Mouse (Mus musculus) embryonic facial prominence, embryonic 11.5 days (tissue): ENCODE data around the gene Ap4b1. TPM values are rescaled to one million over a fixed set of nuclear protein-coding genes. Genes with fewer than 3 reads are reported as not detected.
A peak's percentile ranks its signal among the peaks of the same experiment; 100 is the strongest.

Experiments used
- ATAC-seq: fragments of 200-750 bp; cut with Nextera tagmentation; replicated peaks from 2 replicates; pipeline ENCODE4 v1.8.0; 2017; ENCODE audit warnings: low read depth; ENCODE audit not compliant: insufficient number of reproducible peaks, low FRiP score, low TSS enrichment
- DNase-seq: peaks from one replicate; pipeline ENCODE4 v3.0.0-alpha.2; 2015; ENCODE audit warnings: low spot score
- H3K27ac ChIP-seq: fragments of 300-500 bp; sonication (generic); replicated peaks from 2 replicates; pipeline ENCODE4 v1.5.1; 2014; ENCODE audit warnings: mild to moderate bottlenecking, low read depth, low read length, control low read depth
- H3K27me3 ChIP-seq: fragments of 300-500 bp; sonication (generic); 2 replicates; pipeline ENCODE4 v1.6.1; 2014; ENCODE audit warnings: mild to moderate bottlenecking, low read length, moderate library complexity, mixed read lengths; ENCODE audit not compliant: control insufficient read depth, insufficient read depth
- H3K36me3 ChIP-seq: fragments of 300-500 bp; sonication (generic); replicated peaks from 2 replicates; pipeline ENCODE4 v1.6.1; 2014; ENCODE audit warnings: low read depth, mild to moderate bottlenecking, low read length, moderate library complexity, mixed read lengths; ENCODE audit not compliant: control insufficient read depth, insufficient read depth
- H3K4me1 ChIP-seq: fragments of 300-500 bp; sonication (generic); 2 replicates; pipeline ENCODE4 v1.6.1; 2014; ENCODE audit warnings: low read length, mixed read lengths; ENCODE audit not compliant: control insufficient read depth, insufficient read depth
- H3K4me2 ChIP-seq: fragments of 300-500 bp; sonication (generic); 2 replicates; pipeline ENCODE4 v1.6.1; 2014; ENCODE audit warnings: low read depth, mild to moderate bottlenecking, control low read depth, low read length, moderate library complexity
- H3K4me3 ChIP-seq: fragments of 300-500 bp; sonication (generic); 2 replicates; pipeline ENCODE4 v1.5.1; 2014; ENCODE audit warnings: low read depth, low read length, control low read depth
- H3K9ac ChIP-seq: fragments of 300-500 bp; sonication (generic); replicated peaks from 2 replicates; pipeline ENCODE4 v1.6.1; 2014; ENCODE audit warnings: mild to moderate bottlenecking, control low read depth, low read length
- H3K9me3 ChIP-seq: fragments of 300-500 bp; sonication (generic); replicated peaks from 2 replicates; pipeline ENCODE4 v1.6.1; 2016; ENCODE audit warnings: mild to moderate bottlenecking, low read length, inconsistent platforms, mixed read lengths; ENCODE audit not compliant: control insufficient read depth
- WGBS: fragments of 180-500 bp; shearing (Covaris S2); extraction: QIAGEN DNeasy Blood & Tissue Kit; methylation state at CpG from one replicate; pipeline ENCODE4 v1.1.7; 2014; 5-methylcytosine and 5-hydroxymethylcytosine counted together
- polyA plus RNA-seq: library from polyadenylated mRNA; unstranded; fragments of >200 nt; fragmentation: Nextera tagmentation; extraction: Ambion mirVana; gene quantifications from 2 replicates; pipeline ENCODE4 v1.2.1, GENCODE M21; 2014

Ap4b1 gene
- polyA plus RNA-seq, 1 experiment from 2014 or later: 22.8 TPM

DNA sequence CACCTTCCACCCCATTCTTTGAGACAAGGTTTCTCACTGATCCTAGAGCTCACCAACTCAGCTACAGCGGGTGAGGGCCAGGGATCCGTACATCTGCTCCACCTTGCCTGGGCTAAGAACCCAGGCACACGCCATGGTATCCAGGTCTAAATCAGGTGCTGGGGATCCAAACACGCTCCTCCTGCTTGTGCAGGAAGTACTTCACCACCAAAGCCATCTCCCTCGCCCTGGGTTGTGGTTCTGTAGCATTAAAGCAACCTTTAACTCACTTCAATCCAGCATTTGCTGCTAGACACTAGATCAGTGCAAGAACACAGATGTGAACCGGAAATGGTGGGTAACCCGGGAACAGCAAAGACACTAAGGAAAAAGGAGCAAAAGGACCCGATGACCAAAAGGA is 42.6 kb downstream of the Ap4b1 start:
- Histone ChIP-seq H3K9ac (no peak overlapping the region), H3K27ac (no peak overlapping the region), H3K4me1 (no peaks in the 10 kb centered on the region), H3K9me3 (no peaks in the 10 kb centered on the region), H3K27me3 (no peaks in the 10 kb centered on the region), H3K4me2 (no peak overlapping the region), H3K4me3 (no peak overlapping the region), H3K36me3 (no peaks in the 10 kb centered on the region)
- DNase-seq: no peak
- no peak for ATAC-seq
- 88% methylated on average over 8 of the region's 8 CpGs for WGBS

DNA sequence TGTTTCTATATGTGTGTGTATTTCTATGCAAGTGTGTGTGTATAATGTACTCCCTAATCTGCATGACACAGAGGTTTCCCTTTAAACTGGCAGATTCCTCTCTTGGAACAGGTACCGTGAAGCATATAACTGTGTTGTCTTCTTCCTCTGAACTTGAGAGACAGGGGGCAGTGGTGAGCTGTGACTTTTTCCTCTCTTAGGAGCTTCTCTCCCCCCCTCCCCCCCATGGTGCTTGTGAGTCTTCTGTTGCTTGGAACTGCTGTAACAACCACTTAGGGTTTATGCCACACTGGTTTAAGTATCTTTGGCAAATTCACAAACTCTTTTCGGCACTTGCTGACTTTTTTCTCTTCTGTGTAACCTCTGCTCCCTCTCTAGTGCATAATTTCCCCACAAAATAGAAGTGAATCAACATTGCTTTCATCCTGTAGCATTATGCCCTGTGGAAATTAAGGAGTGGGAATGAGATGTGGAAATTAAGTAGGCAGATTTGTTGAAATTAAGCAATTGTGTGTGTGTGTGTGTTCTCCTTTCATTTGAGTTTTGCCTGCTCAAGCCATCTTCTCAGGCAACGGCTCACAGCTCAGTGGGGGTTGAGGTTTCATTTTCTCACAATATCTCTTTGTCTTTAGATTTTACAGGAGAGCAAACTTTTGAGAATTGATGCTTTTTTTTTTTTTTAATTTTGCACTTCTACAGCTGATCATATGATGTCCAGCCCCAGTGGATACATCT is 43.4 kb downstream of the Ap4b1 start:
- DNase-seq (peak; percentile 30), ATAC-seq (no peak)
- 71% methylated on average over 3 of the region's 3 CpGs for WGBS

DNA sequence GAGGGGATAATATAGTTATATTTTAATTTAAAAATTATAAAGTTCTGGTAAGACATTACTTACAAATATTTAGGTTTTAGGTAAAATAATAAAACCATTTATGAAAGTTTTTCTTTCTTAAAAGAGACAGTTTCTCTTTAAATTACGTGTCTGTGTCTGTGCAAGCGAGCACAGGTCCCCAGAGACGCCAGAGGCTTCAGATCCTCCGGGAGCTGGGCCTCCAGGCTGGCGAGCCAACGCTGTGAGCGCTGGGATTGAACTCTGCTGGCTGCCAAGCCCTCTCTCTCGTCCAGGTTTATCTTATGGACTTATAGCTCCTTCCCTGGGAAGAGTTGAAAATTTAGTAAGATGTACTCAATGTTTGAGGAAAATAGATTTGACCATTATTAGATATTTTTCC is 44.5 kb downstream of the Ap4b1 start:
- H3K4me2 ChIP-seq: no peak overlapping the region
- no peaks in the 10 kb centered on the region for H3K9me3 ChIP-seq
- WGBS: 61% methylated on average over 8 of the region's 8 CpGs
- no peak overlapping the region for H3K9ac ChIP-seq
- no peak for ATAC-seq
- no peaks in the 10 kb centered on the region for H3K27me3 ChIP-seq
- H3K4me1 ChIP-seq: no peaks in the 10 kb centered on the region
- H3K36me3 ChIP-seq: no peaks in the 10 kb centered on the region
- DNase-seq: no peak
- H3K4me3 ChIP-seq: no peak overlapping the region
- H3K27ac ChIP-seq: no peak overlapping the region

More for the DNA sequence above, 43.4 kb downstream of the Ap4b1 start:
- no peak overlapping the region for H3K27ac ChIP-seq
- H3K27me3 ChIP-seq: no peaks in the 10 kb centered on the region
- no peaks in the 10 kb centered on the region for H3K4me1 ChIP-seq
- H3K9ac ChIP-seq: no peak overlapping the region
- H3K36me3 ChIP-seq: no peaks in the 10 kb centered on the region
- H3K4me3 ChIP-seq: no peak overlapping the region
- H3K9me3 ChIP-seq: no peaks in the 10 kb centered on the region
- no peak overlapping the region for H3K4me2 ChIP-seq

DNA sequence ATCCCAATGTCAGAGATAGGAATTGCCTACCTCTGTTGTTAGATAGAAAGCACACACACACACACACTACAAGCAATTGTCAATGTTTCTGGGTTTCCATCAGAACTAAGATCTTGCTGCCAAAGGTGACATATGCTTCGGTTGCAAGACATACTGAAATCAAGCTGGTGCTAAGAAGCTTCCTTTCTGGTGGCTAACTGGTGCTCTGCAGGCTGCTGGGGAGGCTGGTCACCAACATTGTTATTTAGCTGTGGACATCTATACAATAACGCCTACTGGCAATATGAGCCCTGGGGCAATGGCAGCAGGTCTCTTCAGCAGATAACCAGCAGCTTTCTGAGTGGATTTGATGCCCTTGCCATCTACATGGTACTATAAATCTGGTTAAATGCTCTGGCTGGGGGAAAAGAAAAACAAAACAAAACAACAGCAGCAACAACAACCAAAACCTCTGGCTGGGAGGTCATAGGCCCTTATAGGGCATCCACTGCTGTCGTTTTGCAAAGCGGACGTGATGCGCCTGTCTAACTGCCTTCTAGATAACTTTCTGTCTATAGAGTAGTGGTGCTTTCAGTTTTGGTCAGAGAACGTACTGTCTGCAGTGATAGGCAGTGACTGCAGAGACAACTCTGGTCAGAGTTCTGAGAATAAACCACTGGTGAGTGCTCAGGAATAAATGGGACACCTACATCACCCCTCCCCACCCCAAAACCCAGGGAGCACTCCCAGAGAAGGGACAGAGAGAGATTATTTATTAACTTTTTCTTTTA is 47.9 kb downstream of the Ap4b1 start:
- Histone ChIP-seq H3K4me3 (no peak overlapping the region), H3K4me1 (no peaks in the 10 kb centered on the region), H3K27ac (no peak overlapping the region), H3K9me3 (no peaks in the 10 kb centered on the region), H3K4me2 (no peak overlapping the region), H3K9ac (no peak overlapping the region), H3K27me3 (no peaks in the 10 kb centered on the region), H3K36me3 (no peaks in the 10 kb centered on the region)
- WGBS: 88% methylated on average over 7 of the region's 7 CpGs
- ATAC-seq (no peak), DNase-seq (no peak)

DNA sequence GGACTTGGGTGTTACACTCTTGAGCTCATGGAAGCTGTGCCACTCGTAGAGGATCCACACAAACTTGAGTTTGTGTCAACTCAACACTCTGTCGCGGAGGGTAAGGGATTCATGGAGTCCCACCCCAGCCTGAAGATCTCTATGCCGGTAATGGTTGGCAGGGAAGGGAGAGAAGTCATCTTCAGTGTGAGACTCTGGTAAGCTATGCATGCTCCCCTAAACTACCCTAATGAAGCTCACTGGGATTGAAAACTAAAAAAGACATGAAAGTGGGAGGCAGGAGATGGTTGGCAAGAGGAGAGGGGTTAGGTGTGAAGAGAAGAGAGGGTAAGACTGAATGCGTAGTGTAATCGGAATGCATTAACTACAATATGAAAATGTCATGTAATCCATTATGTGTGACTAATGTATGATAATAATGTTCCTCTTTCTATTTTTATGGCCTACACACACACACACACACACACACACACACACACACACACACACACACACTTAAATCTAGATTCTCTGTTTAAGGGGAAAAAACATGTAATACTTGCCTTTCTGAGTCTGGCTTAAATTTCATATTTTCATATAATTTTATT is 48.8 kb downstream of the Ap4b1 start:
- 93% methylated on average over 6 of the region's 6 CpGs for WGBS
- H3K27me3 ChIP-seq: no peaks in the 10 kb centered on the region
- H3K36me3 ChIP-seq: no peaks in the 10 kb centered on the region
- ATAC-seq (no peak), DNase-seq (no peak)
- no peak overlapping the region for H3K4me3 ChIP-seq
- no peak overlapping the region for H3K9ac ChIP-seq
- H3K9me3 ChIP-seq: no peaks in the 10 kb centered on the region
- H3K27ac ChIP-seq: no peak overlapping the region
- no peak overlapping the region for H3K4me2 ChIP-seq
- H3K4me1 ChIP-seq: no peaks in the 10 kb centered on the region

DNA sequence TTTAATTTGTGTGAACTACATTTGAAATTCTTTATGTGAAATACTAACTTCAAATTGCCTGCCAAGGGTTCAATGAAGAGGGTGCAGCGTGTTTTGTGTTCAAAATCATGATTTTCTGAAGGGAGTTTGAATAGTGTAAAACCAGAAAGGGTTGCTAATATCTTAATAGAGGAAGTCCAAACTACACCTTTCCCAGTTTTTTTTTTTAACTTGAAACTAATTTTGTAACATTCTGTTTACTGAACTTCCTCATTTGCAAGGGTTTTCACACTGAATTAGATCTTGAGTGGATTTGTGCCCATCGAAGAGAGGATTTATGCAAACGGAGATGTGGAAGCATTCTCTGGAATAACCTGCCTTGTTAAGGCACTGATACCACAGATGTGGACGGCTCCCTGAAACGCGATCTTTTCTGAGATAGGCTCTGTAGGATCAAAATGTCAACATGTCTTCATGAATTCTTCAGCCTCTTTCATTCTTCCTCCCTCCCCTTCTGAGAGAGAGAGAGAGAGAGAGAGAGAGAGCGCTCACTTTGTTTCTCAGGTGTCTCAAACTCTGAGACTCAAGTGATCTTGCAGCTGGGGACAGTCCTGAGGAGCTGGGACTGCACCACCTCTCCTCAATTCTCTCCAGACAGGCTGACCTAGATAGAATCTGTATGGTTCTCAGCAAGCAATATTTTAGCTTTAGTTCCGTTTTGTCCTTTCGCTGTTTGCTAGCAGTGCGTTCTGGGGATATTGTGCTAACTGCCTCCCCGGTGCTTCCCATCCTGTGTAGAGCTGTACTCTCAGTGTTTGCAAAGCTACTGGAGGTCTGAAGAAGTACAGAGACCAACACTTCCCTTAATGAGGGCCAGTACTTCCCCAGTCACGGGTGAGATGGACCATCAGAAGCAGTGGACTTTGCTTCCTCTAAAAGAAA is 49.8 kb downstream of the Ap4b1 start, which contains the start of gene Ptpn22:
Gene Ptpn22, plus strand, starts transcription at position 915 of the 921 bp plus-strand sequence.
- DNase-seq (no peak), ATAC-seq (no peak)
- no peak within 1 kb of the TSS for H3K27ac ChIP-seq
- H3K36me3 ChIP-seq: no peaks in the 10 kb centered on the region
- 75% methylated on average over 12 of the region's 12 CpGs for WGBS
- H3K27me3 ChIP-seq: no peaks in the 10 kb centered on the region
- H3K4me1 ChIP-seq: no peaks in the 10 kb centered on the region
- H3K9me3 ChIP-seq: no peaks in the 10 kb centered on the region
- H3K9ac ChIP-seq: no peak within 1 kb of the TSS
- no peak within 1 kb of the TSS for H3K4me3 ChIP-seq
- no peak within 1 kb of the TSS for H3K4me2 ChIP-seq

DNA sequence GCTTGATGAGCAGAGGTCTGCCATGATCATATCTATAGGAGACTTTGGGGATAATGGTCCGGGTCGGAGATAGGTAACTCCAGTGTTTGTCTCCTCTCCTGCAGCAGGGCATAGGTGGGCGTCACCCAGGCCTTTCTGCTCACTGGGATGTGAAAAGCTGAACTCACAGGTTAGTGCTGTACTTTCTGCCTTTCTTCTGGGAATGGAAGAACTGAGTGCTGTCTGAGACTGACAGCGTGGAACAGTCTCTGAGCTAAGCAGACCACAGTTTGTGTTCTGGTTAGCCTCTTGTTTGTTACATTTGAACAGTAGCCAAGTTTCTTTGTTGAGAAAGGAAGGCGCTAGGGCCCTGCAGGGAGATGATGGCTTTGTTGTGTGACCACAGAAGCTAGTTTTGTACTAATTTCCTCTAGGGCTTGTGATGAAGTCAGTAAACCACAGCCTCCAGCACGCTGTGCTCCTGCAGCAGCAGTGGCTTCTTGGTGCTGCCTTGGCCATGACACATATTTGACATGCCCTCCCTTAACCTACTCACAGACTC is 50.6 kb downstream of the Ap4b1 start:
- no peak overlapping the region for H3K4me2 ChIP-seq
- H3K9ac ChIP-seq: no peak overlapping the region
- H3K36me3 ChIP-seq: no peaks in the 10 kb centered on the region
- 69% methylated on average over 6 of the region's 6 CpGs for WGBS
- H3K27me3 ChIP-seq: no peaks in the 10 kb centered on the region
- H3K4me3 ChIP-seq: no peak overlapping the region
- no peaks in the 10 kb centered on the region for H3K9me3 ChIP-seq
- DNase-seq (no peak), ATAC-seq (no peak)
- no peaks in the 10 kb centered on the region for H3K4me1 ChIP-seq
- no peak overlapping the region for H3K27ac ChIP-seq
